Mouse (Mus musculus) lung, postnatal 25 days (tissue): ENCODE data around the gene Il1rl1.

Experiments
- DNase-seq: peaks from one replicate; pipeline ENCODE4 v3.0.0; 2022; ENCODE audit warnings: low spot score

The Il1rl1 gene

DNA sequence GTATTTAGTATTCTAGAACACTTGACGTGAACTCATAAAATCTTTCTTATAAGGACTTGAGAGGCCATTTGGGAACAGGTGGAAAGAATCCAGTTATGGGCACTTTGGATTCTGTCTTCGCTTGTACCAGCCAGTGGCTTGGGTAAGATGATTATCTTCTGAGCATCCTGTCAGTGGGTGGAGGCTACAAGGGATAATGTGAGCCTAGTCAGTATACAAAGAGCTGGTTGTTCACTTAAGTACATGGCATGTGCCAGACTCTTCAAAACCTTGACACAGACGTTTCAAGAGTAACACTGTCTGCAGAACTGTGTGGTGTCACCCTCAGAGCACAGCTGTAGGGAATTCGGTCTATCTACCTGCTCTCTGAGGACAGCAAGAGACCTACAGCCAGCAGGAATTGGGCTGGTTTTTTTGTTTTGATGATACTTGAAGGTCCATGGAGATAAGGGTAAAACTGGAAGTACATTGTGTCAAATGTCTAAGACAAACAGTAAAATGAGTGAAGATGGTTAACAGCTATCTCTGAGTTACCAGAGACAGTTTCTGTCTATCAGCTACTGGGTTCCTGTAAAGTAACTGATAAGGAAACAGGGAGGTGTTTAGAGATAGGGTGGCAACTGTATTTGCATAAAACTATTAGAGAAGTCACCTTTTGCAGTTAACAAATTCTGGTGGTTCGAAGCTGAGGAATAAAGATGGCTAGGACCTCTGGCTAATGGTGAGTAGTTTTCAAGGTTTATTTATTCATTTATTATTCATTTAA is at the start of gene Il1rl1:
TSS of gene Il1rl1 (plus strand) at position 661 of the 766 bp plus-strand sequence.
- no peak for DNase-seq

GRCm38 (mm10) chr1:40380111-40380510 is 49.3 kb upstream of the Il1rl1 start:
- DNase-seq, result peak; percentile 74

DNA sequence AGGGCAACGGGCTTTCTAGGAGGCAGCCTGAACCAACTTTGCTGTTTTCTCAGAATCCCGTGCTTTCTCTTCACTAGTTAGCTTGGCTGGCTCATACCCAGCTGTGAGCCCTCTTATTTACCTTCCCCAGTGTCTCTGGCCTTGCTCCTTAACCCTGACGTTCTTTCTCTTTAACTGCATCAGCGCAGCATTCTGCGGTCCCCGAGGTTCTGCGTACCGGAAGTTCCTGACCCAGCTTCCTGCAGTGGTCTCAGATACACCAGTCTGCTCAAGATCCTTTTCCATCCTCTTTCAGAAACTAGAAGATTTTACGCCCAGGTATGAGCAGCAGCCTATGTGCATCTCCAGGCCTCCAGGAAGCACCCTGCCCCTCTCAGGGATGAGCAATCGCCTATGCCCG is 48.4 kb upstream of the Il1rl1 start:
- DNase-seq, result no peak

GRCm38 (mm10) chr1:40382841-40383240 is 46.5 kb upstream of the Il1rl1 start:
- DNase-seq, result no peak

DNA sequence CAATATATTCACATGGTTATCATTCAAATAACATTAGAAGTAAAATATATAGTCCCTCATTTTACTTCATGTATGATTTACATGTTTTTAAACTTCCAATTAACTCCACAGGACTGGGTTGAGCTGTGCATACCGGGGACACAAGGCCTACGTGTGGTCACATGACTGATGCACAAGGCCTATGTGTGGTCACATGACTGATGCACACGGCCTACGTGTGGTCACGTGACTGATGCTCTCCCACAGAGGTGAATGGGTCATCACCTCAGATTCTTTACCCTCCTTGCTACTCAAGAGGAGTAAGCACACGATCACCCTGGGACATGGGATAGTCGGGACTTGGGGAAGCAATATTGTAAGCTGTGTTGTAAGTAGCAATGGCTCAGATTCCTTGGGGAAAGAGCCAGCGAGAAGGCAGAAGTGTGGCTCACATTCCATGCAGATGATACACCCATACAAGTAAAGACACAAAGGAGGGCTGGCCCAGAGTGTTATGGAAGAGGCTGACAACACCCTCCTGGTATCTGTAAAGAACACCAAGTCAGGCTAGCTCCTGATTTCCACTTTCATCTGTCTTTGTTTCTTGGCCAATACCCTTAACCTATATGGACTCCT is 44.3 kb upstream of the Il1rl1 start:
- DNase-seq, result no peak

DNA sequence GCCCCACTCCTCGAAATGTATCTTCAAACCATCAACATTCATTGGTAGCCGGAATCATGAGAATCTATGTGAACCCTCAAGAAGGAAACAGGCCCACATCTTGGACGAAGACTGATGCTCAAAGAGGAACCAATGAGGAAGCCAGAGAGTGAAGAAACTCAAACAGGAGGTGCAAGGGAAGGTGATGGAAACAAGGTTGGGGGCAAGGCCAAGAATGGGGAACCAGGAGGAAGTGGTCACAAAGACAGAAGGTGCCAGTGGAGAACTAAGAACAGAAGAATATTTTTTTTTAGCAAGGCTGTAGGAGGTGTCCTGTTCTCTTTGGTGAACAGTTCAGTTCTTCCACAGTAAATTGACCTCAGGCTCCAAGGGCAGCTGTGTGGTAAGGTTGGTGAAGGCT is 38.0 kb upstream of the Il1rl1 start:
- no peak for DNase-seq

DNA sequence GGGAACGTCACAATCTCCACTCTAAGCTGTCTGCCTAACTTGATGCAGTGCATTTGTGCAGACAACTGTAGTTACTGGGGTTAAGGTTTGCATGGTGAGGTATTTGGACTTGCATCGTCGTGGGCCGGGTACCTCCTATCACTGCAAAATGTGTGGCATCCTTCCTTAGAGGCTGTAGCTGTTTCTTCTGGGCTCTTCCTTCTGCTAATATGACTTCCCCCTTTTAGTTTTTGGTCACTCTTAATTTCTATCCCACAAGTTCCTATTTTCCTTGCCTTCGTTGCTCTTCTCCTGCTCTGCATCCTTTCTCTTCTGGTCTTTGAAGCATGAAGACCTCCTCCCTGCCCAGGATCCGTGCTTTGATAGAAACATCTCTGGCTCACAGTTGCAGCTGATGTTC is 36.8 kb upstream of the Il1rl1 start:
- DNase-seq, result no peak

- DNase-seq, result no peak
These were observed 36.2 kb upstream of the Il1rl1 start for GRCm38 (mm10) chr1:40393214-40393613.

DNA sequence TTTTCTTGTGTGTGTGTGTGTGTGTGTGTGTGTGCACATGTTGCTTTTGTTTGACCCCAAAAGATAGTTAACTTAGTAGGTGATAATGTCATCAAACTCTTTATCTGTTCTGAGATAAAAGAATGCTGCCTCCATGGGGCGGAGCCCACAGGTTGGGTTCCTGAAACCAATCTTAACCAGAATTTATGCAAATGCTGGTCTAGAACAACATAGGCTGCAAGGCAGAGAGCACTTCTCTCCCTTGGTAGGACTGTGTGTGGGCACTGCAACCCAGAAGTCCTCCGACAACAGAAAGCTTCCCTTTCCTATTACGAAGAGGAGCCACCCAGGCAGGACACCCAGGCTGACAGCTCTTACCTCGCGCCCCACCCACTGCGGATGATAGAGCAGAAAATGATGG is 29.7 kb upstream of the Il1rl1 start:
- DNase-seq, result no peak

DNA sequence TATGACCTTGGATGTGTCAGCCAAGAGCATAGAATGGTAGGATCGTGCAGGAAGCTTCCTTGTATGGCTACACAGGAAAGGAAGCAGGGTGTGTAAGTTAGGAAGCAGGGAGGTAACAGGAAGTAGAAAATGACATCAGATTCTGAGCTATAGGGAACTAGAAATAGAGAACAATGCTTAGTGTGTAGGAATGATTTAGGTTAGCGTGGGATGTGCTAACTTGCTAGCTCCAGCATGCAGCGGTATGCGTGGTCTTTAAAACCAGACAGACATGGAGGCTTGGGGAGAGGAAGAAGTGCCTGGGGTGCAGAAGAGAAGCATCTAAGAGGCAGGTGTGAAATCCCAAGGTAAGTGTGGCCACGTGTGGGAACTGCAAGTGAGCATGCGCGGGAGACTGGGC is 24.7 kb upstream of the Il1rl1 start:
- DNase-seq, result no peak

- no peak for DNase-seq
These were observed 19.5 kb upstream of the Il1rl1 start for GRCm38 (mm10) chr1:40409882-40410281.

DNA sequence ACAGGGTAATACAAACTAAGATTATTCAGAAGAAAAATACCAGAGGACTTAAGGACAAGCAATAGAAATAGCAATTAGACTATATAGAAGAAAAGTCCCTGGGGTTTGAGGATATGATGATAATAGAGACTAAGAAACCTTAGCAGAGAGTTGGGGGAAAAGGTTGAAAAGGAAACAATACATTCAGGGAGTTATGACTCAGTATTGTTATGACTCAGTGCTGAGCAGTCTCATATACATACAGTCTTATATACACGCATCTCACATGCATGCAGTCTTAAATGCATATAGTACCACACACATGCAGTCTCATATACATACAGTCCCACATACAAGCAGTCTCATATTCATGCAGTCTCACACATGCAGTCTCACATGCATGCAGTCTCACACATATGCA is 16.3 kb upstream of the Il1rl1 start:
- DNase-seq, result no peak

DNA sequence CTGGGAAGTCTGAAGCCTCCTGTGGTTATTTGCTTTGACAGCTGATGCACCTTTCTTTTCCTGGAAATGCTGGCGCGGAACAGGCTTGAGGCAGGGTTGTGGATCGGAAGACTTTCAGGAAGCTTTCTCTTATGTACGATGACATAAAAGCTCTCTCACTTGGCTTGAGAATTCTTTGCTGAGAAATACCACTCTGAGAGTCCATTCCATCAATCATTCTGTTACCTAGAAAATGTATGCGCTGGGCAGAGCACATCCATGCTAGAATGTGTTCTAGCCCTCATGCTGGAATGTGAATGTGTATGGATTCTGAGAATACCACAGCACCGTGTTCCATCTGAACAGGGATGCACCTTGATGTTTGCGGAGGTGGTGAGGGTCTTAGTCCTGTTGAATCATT is 15.1 kb upstream of the Il1rl1 start:
- DNase-seq, result no peak

- no peak for DNase-seq
These were observed 14.3 kb upstream of the Il1rl1 start for GRCm38 (mm10) chr1:40414863-40415656.

- DNase-seq, result no peak
These were observed 12.3 kb upstream of the Il1rl1 start for GRCm38 (mm10) chr1:40417034-40417433.

DNA sequence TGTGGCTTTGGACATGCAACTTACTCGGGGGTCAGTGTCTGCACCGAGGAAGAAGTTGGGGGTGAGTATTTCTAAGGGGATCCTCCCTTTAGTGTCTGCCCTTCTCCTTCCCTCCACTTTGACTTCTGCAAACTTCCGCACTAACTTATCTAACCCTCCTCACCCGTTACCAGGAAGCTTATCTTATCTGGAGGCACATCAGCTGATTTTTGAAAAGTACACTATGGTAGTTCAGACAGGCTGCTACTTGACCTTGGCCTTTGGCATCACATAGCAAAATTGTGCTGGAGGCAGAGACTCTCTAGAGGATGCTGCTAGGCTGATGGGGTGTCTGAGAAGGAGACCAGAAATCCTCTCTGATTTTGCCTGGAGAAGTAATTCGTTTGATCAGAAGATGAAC is 10.9 kb upstream of the Il1rl1 start:
- DNase-seq, result peak; percentile 6

GRCm38 (mm10) chr1:40423892-40424291 is 5.5 kb upstream of the Il1rl1 start:
- no peak for DNase-seq

DNA sequence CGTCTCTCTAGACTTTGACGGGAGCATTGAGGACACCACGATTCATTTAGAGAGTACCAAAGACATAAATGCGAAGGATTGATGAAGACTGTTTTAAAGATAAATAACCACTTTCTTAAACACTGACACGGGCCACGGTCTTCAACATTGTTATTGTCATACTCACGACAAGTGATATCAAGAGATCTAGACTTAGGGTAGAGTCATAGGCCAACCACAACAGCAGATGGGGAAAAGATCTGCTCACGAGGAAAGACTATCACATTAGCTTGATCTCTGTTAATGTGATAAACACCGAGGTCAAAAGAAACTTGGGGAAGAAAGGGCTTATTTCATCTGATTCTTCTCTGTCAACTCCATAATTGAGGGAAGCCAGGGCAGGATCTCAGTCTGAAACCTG is 2.1 kb upstream of the Il1rl1 start:
- no peak for DNase-seq

GRCm38 (mm10) chr1:40427901-40428300 is 1.5 kb upstream of the Il1rl1 start:
- no peak for DNase-seq

- no peak for DNase-seq
These were observed 919 bp downstream of the Il1rl1 start for GRCm38 (mm10) chr1:40430143-40430834.

DNA sequence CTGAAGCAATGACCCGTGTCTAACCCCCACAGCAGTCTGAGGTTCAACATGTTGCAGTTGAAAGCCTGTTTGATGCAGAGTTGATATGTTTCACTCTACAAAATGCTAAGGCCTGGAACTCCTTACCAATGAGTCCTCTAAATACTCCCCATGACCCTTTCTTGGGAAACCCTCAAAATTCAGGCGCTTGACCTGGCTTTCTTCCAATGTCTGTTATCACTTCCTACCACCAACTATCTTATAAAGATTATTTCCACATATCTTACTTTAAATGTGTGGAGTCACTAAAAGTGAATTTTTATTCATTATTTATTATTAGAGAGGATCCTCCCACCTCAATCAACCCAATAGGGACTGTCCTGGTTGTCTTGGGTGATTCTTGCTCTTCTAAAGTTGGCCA is 2.8 kb downstream of the Il1rl1 start:
- no peak for DNase-seq

DNA sequence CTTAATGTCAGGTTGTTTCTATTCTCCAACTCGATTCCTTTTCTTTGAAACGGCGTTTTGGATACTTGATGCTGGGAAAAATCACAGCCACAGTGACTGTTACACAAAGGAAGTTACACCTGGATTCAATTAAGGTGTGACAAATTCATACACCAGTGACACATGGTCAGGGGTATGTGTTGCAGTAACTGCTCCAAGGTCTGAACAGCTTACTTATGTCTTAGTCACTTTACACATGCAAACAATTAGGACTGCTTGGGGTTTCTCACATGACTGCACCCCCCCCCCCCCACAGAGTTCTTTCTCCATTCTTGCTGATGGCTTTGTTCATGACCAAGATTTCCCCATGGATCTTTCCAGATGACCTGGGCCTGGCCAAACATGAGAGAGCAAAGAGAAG is 6.6 kb downstream of the Il1rl1 start:
- no peak for DNase-seq

GRCm38 (mm10) chr1:40437340-40437739 is 8.0 kb downstream of the Il1rl1 start:
- DNase-seq, result no peak
